Mouse (Mus musculus): ENCODE results near the gene Bex2. TPM values are rescaled to one million over a fixed set of nuclear protein-coding genes. Genes with fewer than 3 reads are reported as not detected.

The Bex2 gene
- under 1 TPM; 0.38 to 0.60 TPM for polyA plus RNA-seq (2017; shearing (Covaris generic))

DNA sequence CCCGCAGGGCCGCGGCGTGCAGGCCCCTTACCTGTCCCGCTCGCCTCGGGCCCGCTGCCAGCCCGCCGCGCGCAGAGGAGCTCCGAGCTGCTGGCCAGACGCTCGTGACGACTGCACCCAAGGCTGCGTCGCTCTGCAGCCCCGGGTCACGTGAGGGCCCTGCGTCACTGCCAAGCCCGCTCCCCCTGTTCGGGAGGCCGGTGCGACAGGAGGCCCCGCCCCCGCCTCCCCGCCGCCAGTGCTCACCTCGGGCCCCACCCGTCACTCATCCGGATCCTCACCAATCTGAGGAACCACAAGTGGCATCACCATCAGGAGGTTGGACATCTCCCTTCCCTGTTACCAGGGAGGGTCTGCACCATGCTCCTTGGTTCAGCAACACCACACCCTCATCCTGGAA is at the start of gene Bex2:
Bex2 (minus strand) TSS at position 217 of the 400 bp plus-strand sequence.

DNA sequence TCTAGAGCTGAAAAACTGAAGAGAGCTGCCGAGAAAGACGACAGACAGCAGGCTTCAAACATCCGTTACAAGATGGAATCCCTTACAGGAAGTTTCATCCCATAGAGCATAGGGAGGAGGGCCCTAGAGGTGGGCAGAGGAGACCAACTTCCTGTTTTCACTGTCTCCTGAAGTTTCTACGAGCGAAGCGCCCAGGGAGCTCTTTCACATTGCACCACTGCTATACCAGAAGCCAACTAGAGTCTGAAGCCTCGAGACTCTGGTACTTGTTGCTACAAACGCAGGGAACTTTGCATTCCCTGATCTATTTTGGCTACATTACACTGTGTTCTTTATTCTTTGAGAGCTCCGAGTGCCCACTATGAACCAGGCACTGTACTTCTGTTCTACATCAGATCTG is 17.1 kb upstream of the Bex2 start, which contains the start of gene Nxf3:
Nxf3 (minus strand) TSS at position 101 of the 400 bp plus-strand sequence.

DNA sequence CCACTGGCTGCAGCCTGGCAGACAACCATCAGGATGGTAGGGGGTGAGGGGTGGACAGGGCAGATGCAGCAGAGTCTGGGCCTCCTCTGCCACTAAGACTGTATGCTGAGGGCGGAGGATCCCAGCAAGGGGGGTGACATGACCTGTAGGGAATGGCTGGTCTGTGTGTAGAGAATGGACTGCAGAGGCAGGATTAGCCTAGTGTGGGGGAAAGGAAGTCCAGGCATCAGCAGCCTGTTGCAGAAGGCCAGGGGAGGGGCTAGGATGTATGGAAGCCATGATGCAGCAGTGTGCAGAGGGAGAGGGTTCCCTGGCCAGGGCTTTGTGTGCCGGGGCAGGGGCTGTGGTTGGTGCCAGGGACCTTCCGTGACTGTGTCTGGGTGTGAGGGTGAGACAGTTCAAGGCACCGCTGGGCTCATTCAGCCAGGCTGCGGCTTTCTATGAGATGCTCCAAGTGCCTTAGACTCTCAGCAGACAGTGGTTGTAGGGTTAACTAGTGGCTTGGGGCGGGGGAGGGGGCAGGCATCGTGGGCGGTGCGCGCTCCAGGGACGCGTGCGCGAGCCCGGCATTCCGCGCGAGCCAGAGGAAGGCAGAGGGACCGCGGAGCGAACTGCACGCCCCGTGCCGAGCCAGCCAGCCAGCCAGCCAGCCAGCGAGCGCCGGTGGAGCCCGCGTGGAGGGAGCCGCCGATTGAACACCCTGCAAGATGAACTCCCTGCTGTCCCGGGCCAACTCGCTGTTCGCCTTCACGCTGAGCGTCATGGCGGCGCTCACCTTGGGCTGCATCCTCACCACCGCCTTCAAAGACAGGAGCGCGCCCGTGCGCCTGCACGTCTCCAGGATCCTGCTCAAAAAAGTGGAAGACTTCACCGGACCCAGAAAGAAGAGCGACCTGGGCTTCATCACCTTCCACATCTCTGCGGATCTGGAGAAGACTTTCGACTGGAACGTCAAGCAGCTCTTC is 35.0 kb downstream of the Bex2 start, which contains the start of gene Arxes1:
Arxes1 (plus strand) TSS at position 569 of the 965 bp plus-strand sequence.

Other genes starting within 250 kb of the Bex2 start
- 1 to 10 TPM; 2.9 to 3.4 TPM for gene Gprasp2, start 229.2 kb downstream of the Bex2 start, polyA plus RNA-seq (2017; shearing (Covaris generic))
- gene Arxes2, start 74.4 kb downstream of the Bex2 start, polyA plus RNA-seq (2017; shearing (Covaris generic)) = 10 to 100 TPM; 10.2 TPM
- not detected for gene Arxes1, start 34.9 kb downstream of the Bex2 start, polyA plus RNA-seq (2017; shearing (Covaris generic))
- gene Nxf3, start 17.0 kb upstream of the Bex2 start, polyA plus RNA-seq (2017; shearing (Covaris generic)) = under 1 TPM in 1 of 2 experiments, not detected in 1; 0.07 TPM
- gene Bex4, start 70.8 kb upstream of the Bex2 start, polyA plus RNA-seq (2017; shearing (Covaris generic)) = 1 to 10 TPM in 1 of 2 experiments, not detected in 1; 1.5 TPM
- gene Tceal8, start 104.1 kb upstream of the Bex2 start, polyA plus RNA-seq (2017; shearing (Covaris generic)) = 1 to 10 TPM; 1.1 to 2.7 TPM
- gene Tceal5, start 135.6 kb upstream of the Bex2 start, polyA plus RNA-seq (2017; shearing (Covaris generic)) = not detected
- gene Tceal7, start 146.5 kb upstream of the Bex2 start, polyA plus RNA-seq (2017; shearing (Covaris generic)) = not detected
- gene Bex1, start 147.3 kb upstream of the Bex2 start, polyA plus RNA-seq (2017; shearing (Covaris generic)) = under 1 TPM in 1 of 2 experiments, not detected in 1; 0.60 TPM
- 10 to 100 TPM; 35.3 to 55.3 TPM for gene Tceal9, start 176.8 kb upstream of the Bex2 start, polyA plus RNA-seq (2017; shearing (Covaris generic))
- 10 to 100 TPM; 93.0 to 94.3 TPM for gene Bex3, start 202.0 kb upstream of the Bex2 start, polyA plus RNA-seq (2017; shearing (Covaris generic))